In the genomic region with DNA sequence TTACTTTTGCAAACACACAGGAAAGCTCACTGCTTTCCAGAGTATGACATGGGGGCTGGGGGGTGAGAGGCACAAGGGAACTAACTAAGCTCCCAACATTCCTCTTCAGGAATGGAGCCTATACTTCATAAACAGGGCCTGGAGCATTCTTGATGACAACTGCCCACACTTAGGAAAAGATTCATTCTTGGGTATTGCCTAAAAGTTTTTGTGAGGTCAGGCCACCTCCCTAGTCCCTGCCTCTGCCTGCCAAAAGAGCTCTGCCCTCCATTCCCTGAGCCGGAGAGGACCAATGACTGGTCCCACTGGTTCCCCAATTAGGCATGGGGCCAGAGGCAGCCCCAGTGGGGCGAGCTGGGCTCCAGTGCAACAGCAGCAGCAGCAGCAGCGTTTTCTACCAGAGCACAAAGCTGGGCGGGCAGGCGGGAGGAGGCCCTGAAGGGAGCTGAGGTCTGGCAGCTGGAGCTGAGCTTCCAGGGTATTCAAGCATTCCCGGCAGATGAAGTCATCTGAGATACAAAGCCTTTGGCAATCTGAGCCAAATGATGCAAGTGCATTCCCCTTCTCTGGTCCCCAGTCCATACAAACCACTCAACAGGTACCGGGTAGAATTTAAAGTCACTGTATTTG, we compare ENCODE assay signal across 8 mouse cellular contexts.
A peak's percentile ranks its signal among the peaks of the same experiment; 100 is the strongest.
DNase-seq lines count a peak whose midpoint lies in the region; ATAC-seq lines count a peak whose summit lies in the region.

No protein-coding gene starts in this region.

- H3K27ac ChIP-seq in forebrain, embryonic 16.5 days (ENCODE audit: low read length): peak overlapping the region; percentile 69
- H3K27ac ChIP-seq in lung, embryonic 15.5 days: peak overlapping the region; percentile 93

- peak; percentile 54 for DNase-seq in layer of hippocampus, adult 11-12 months (ENCODE audit: low spot score)
- DNase-seq in layer of hippocampus, adult 9-10 months (ENCODE audit: low spot score): no peak
- peak; percentile 79 to 82 for DNase-seq in heart, postnatal 14 days
- DNase-seq in layer of hippocampus, adult 8-10 months (ENCODE audit: low spot score in 2 of 2): peak; percentile 59 to 65
- DNase-seq in ovary, postnatal 36 days (ENCODE audit: low spot score): peak; percentile 58
- DNase-seq in c-Kit-positive CD71-positive TER-119-positive erythroid progenitor cells, embryonic 14.5 days (ENCODE audit: low spot score): no peak

- H3K9ac ChIP-seq in forebrain, embryonic 16.5 days (replicated peaks; ENCODE audit: low read depth, low read length): no peak overlapping the region
- H3K9ac ChIP-seq in lung, embryonic 15.5 days: 0 out of 2 replicates have a peak overlapping the region, but pooled peaks have one; percentile 0

- peaks cover 21% of the 10 kb centered on the region for H3K4me1 ChIP-seq in forebrain, embryonic 16.5 days (replicated peaks; ENCODE audit: control insufficient read depth, insufficient read depth, low read length)
- H3K4me1 ChIP-seq in lung, embryonic 15.5 days: peaks cover 31% of the 10 kb centered on the region

- peak; percentile 95 for ATAC-seq in forebrain, embryonic 16.5 days
- peak; percentile 89 for ATAC-seq in lung, embryonic 15.5 days (ENCODE audit: borderline replicate concordance, extremely low read depth, low FRiP score, low TSS enrichment)

- intact Hi-C loops in heart, postnatal 14 days (cut with DNase I): loop anchor here (2.0 kb wide), 1 partner anchor 67 kb away; no protein-coding TSS in a partner anchor

- 5% methylated on average over 7 of the region's 7 CpGs for WGBS in forebrain, embryonic 16.5 days
- 5% methylated on average over 7 of the region's 7 CpGs for WGBS in lung, embryonic 15.5 days

- no peaks in the 10 kb centered on the region for H3K27me3 ChIP-seq in forebrain, embryonic 16.5 days (replicated peaks; ENCODE audit: control insufficient read depth, insufficient read depth, low read length)
- H3K27me3 ChIP-seq in lung, embryonic 15.5 days: no peaks in the 10 kb centered on the region

- H3K9me3 ChIP-seq in forebrain, embryonic 16.5 days (ENCODE audit: control insufficient read depth, low read length): no peaks in the 10 kb centered on the region
- H3K9me3 ChIP-seq in lung, embryonic 15.5 days: no peaks in the 10 kb centered on the region

- H3K36me3 ChIP-seq in forebrain, embryonic 16.5 days (ENCODE audit: control insufficient read depth, insufficient read depth): no peaks in the 10 kb centered on the region
- no peaks in the 10 kb centered on the region; the same call in 1 of the 2 replicates for H3K36me3 ChIP-seq in lung, embryonic 15.5 days

- H3K4me2 ChIP-seq in forebrain, embryonic 16.5 days (ENCODE audit: low read length): no peak overlapping the region; the same call in 1 of the 2 replicates
- 0 out of 2 replicates have a peak overlapping the region, but pooled peaks have one; percentile 12 for H3K4me2 ChIP-seq in lung, embryonic 15.5 days

- H3K4me3 ChIP-seq in forebrain, embryonic 16.5 days (replicated peaks; ENCODE audit: low read length): no peak overlapping the region
- no peak overlapping the region for H3K4me3 ChIP-seq in lung, embryonic 15.5 days

Comparison
In these comparisons a context has a peak if more than half of its experiments do, and no peak if none do; other contexts are left out.
1. DNase-seq: peak in layer of hippocampus, adult 11-12 months (single experiment), heart, postnatal 14 days (2 of 2), layer of hippocampus, adult 8-10 months (2 of 2) and ovary, postnatal 36 days (single experiment); none in layer of hippocampus, adult 9-10 months (single experiment) and c-Kit-positive CD71-positive TER-119-positive erythroid progenitor cells, embryonic 14.5 days (single experiment).